Mouse (Mus musculus): ENCODE data around the gene Anapc7. TPM values are rescaled to one million over a fixed set of nuclear protein-coding genes. Genes with fewer than 3 reads are reported as not detected.

The Anapc7 gene
- polyA plus RNA-seq, 1 experiment from 2014 or later: 24.1 TPM

- no peaks in the 10 kb centered on the region for H3K36me3 ChIP-seq (ENCODE audit: control insufficient read depth, insufficient read depth, low read length)
- H3K4me3 ChIP-seq (ENCODE audit: low read depth, low read length): peak overlapping the region; percentile 87
- WGBS: 51% methylated on average over 15 of the region's 16 CpGs
- ATAC-seq (replicated peaks; ENCODE audit: low FRiP score, low TSS enrichment, low read depth) (0 out of 2 replicates have a peak, but pooled peaks have one; percentile 6), DNase-seq (ENCODE audit: low spot score) (no peak)
- H3K27ac ChIP-seq (ENCODE audit: low read depth): no peak overlapping the region
- peaks cover 5% of the 10 kb centered on the region for H3K4me1 ChIP-seq (replicated peaks; ENCODE audit: control insufficient read depth, insufficient read depth, low read length)
- H3K4me2 ChIP-seq (ENCODE audit: low read length): 0 out of 2 replicates have a peak overlapping the region, but pooled peaks have one; percentile 20
- H3K9ac ChIP-seq (ENCODE audit: low read length): no peak overlapping the region; the same call in 1 of the 2 replicates
- no peaks in the 10 kb centered on the region for H3K9me3 ChIP-seq (ENCODE audit: control insufficient read depth, low read length)
- no peaks in the 10 kb centered on the region for H3K27me3 ChIP-seq (replicated peaks; ENCODE audit: control insufficient read depth, insufficient read depth, low read length)
These were observed 30.2 kb upstream of the Anapc7 start for GRCm38 (mm10) chr5:122391178-122391785.

GRCm38 (mm10) chr5:122391786-122392180 is 29.7 kb upstream of the Anapc7 start, which contains the start of gene Arpc3:
Gene Arpc3, plus strand, starts transcription at chr5:122391878.
- DNase-seq (ENCODE audit: low spot score) (peak; percentile 93), ATAC-seq (replicated peaks; ENCODE audit: low FRiP score, low TSS enrichment, low read depth) (peak; percentile 92)
- Histone ChIP-seq H3K27me3 (replicated peaks; ENCODE audit: control insufficient read depth, insufficient read depth, low read length) (no peaks in the 10 kb centered on the region), H3K4me3 (ENCODE audit: low read depth, low read length) (peak within 1 kb of the TSS; percentile 87), H3K9me3 (ENCODE audit: control insufficient read depth, low read length) (no peaks in the 10 kb centered on the region), H3K36me3 (ENCODE audit: control insufficient read depth, insufficient read depth, low read length) (0 out of 2 replicates have a peak, but pooled peaks cover 3% of the 10 kb centered on the region), H3K27ac (ENCODE audit: low read depth) (peak within 1 kb of the TSS; percentile 34; the same call in 1 of the 2 replicates), H3K4me1 (replicated peaks; ENCODE audit: control insufficient read depth, insufficient read depth, low read length) (peaks cover 5% of the 10 kb centered on the region), H3K9ac (ENCODE audit: low read length) (peak within 1 kb of the TSS; percentile 88), H3K4me2 (ENCODE audit: low read length) (peak within 1 kb of the TSS; percentile 82)
- under 1% methylated on average over 39 of the region's 39 CpGs for WGBS

GRCm38 (mm10) chr5:122392227-122393004 is 29.1 kb upstream of the Anapc7 start:
- peaks cover 7% of the 10 kb centered on the region; the same call in 1 of the 2 replicates for H3K36me3 ChIP-seq (ENCODE audit: control insufficient read depth, insufficient read depth, low read length)
- peak overlapping the region; percentile 82 for H3K4me2 ChIP-seq (ENCODE audit: low read length)
- 13% methylated on average over 19 of the region's 19 CpGs for WGBS
- ATAC-seq (replicated peaks; ENCODE audit: low FRiP score, low TSS enrichment, low read depth) (peak; percentile 30; the same call in 1 of the 2 replicates), DNase-seq (ENCODE audit: low spot score) (peak; percentile 65)
- H3K9ac ChIP-seq (ENCODE audit: low read length): peak overlapping the region; percentile 88
- H3K27me3 ChIP-seq (replicated peaks; ENCODE audit: control insufficient read depth, insufficient read depth, low read length): no peaks in the 10 kb centered on the region
- peaks cover 5% of the 10 kb centered on the region for H3K4me1 ChIP-seq (replicated peaks; ENCODE audit: control insufficient read depth, insufficient read depth, low read length)
- H3K4me3 ChIP-seq (ENCODE audit: low read depth, low read length): peak overlapping the region; percentile 87
- H3K9me3 ChIP-seq (ENCODE audit: control insufficient read depth, low read length): no peaks in the 10 kb centered on the region
- H3K27ac ChIP-seq (ENCODE audit: low read depth): peak overlapping the region; percentile 34; the same call in 1 of the 2 replicates

- ATAC-seq (replicated peaks; ENCODE audit: low FRiP score, low TSS enrichment, low read depth) (no peak), DNase-seq (ENCODE audit: low spot score) (peak; percentile 86)
- no peak overlapping the region for H3K27ac ChIP-seq (ENCODE audit: low read depth)
- H3K4me3 ChIP-seq (ENCODE audit: low read depth, low read length): no peak overlapping the region
- WGBS: 47% methylated on average over 2 of the region's 2 CpGs
- H3K4me2 ChIP-seq (ENCODE audit: low read length): no peak overlapping the region
- H3K9me3 ChIP-seq (ENCODE audit: control insufficient read depth, low read length): no peaks in the 10 kb centered on the region
- H3K27me3 ChIP-seq (replicated peaks; ENCODE audit: control insufficient read depth, insufficient read depth, low read length): no peaks in the 10 kb centered on the region
- peaks cover 20% of the 10 kb centered on the region for H3K36me3 ChIP-seq (ENCODE audit: control insufficient read depth, insufficient read depth, low read length)
- peaks cover 5% of the 10 kb centered on the region for H3K4me1 ChIP-seq (replicated peaks; ENCODE audit: control insufficient read depth, insufficient read depth, low read length)
- no peak overlapping the region for H3K9ac ChIP-seq (ENCODE audit: low read length)
These were observed 27.6 kb upstream of the Anapc7 start for GRCm38 (mm10) chr5:122393887-122394286.

- peaks cover 5% of the 10 kb centered on the region for H3K4me1 ChIP-seq (replicated peaks; ENCODE audit: control insufficient read depth, insufficient read depth, low read length)
- no peak for DNase-seq (ENCODE audit: low spot score)
- no peaks in the 10 kb centered on the region for H3K9me3 ChIP-seq (ENCODE audit: control insufficient read depth, low read length)
- H3K4me2 ChIP-seq (ENCODE audit: low read length): no peak overlapping the region
- 81% methylated on average over 10 of the region's 10 CpGs for WGBS
- no peak overlapping the region for H3K27ac ChIP-seq (ENCODE audit: low read depth)
- no peaks in the 10 kb centered on the region for H3K27me3 ChIP-seq (replicated peaks; ENCODE audit: control insufficient read depth, insufficient read depth, low read length)
- peaks cover 40% of the 10 kb centered on the region for H3K36me3 ChIP-seq (ENCODE audit: control insufficient read depth, insufficient read depth, low read length)
- ATAC-seq (replicated peaks; ENCODE audit: low FRiP score, low TSS enrichment, low read depth): no peak
- no peak overlapping the region for H3K9ac ChIP-seq (ENCODE audit: low read length)
- no peak overlapping the region for H3K4me3 ChIP-seq (ENCODE audit: low read depth, low read length)
These were observed 24.7 kb upstream of the Anapc7 start for GRCm38 (mm10) chr5:122396791-122397190.

GRCm38 (mm10) chr5:122397495-122397894 is 24.0 kb upstream of the Anapc7 start:
- ATAC-seq (replicated peaks; ENCODE audit: low FRiP score, low TSS enrichment, low read depth): no peak
- Histone ChIP-seq H3K36me3 (ENCODE audit: control insufficient read depth, insufficient read depth, low read length) (peaks cover 47% of the 10 kb centered on the region), H3K9me3 (ENCODE audit: control insufficient read depth, low read length) (no peaks in the 10 kb centered on the region), H3K4me1 (replicated peaks; ENCODE audit: control insufficient read depth, insufficient read depth, low read length) (peaks cover 3% of the 10 kb centered on the region), H3K9ac (ENCODE audit: low read length) (no peak overlapping the region), H3K27me3 (replicated peaks; ENCODE audit: control insufficient read depth, insufficient read depth, low read length) (no peaks in the 10 kb centered on the region), H3K4me3 (ENCODE audit: low read depth, low read length) (no peak overlapping the region), H3K27ac (ENCODE audit: low read depth) (no peak overlapping the region), H3K4me2 (ENCODE audit: low read length) (no peak overlapping the region)
- DNase-seq (ENCODE audit: low spot score): no peak
- 90% methylated on average over 8 of the region's 8 CpGs for WGBS

GRCm38 (mm10) chr5:122399871-122400270 is 21.6 kb upstream of the Anapc7 start:
- Histone ChIP-seq H3K4me2 (ENCODE audit: low read length) (no peak overlapping the region), H3K27me3 (replicated peaks; ENCODE audit: control insufficient read depth, insufficient read depth, low read length) (no peaks in the 10 kb centered on the region), H3K4me3 (ENCODE audit: low read depth, low read length) (no peak overlapping the region), H3K4me1 (replicated peaks; ENCODE audit: control insufficient read depth, insufficient read depth, low read length) (no peaks in the 10 kb centered on the region), H3K27ac (ENCODE audit: low read depth) (no peak overlapping the region), H3K36me3 (ENCODE audit: control insufficient read depth, insufficient read depth, low read length) (peaks cover 71% of the 10 kb centered on the region), H3K9ac (ENCODE audit: low read length) (no peak overlapping the region), H3K9me3 (ENCODE audit: control insufficient read depth, low read length) (no peaks in the 10 kb centered on the region)
- WGBS: 78% methylated on average over 8 of the region's 8 CpGs
- no peak for ATAC-seq (replicated peaks; ENCODE audit: low FRiP score, low TSS enrichment, low read depth)
- no peak for DNase-seq (ENCODE audit: low spot score)

- Histone ChIP-seq H3K9ac (ENCODE audit: low read length) (no peak overlapping the region), H3K36me3 (ENCODE audit: control insufficient read depth, insufficient read depth, low read length) (peaks cover 80% of the 10 kb centered on the region), H3K27ac (ENCODE audit: low read depth) (no peak overlapping the region), H3K4me1 (replicated peaks; ENCODE audit: control insufficient read depth, insufficient read depth, low read length) (no peaks in the 10 kb centered on the region), H3K9me3 (ENCODE audit: control insufficient read depth, low read length) (no peaks in the 10 kb centered on the region), H3K4me3 (ENCODE audit: low read depth, low read length) (no peak overlapping the region), H3K27me3 (replicated peaks; ENCODE audit: control insufficient read depth, insufficient read depth, low read length) (no peaks in the 10 kb centered on the region), H3K4me2 (ENCODE audit: low read length) (no peak overlapping the region)
- 64% methylated on average over 18 of the region's 18 CpGs for WGBS
- no peak for DNase-seq (ENCODE audit: low spot score)
- no peak; the same call in 1 of the 2 replicates for ATAC-seq (replicated peaks; ENCODE audit: low FRiP score, low TSS enrichment, low read depth)
These were observed 20.7 kb upstream of the Anapc7 start for GRCm38 (mm10) chr5:122400628-122401302.

Measured in intestine, embryonic 14.5 days (tissue).